In the genomic region with DNA sequence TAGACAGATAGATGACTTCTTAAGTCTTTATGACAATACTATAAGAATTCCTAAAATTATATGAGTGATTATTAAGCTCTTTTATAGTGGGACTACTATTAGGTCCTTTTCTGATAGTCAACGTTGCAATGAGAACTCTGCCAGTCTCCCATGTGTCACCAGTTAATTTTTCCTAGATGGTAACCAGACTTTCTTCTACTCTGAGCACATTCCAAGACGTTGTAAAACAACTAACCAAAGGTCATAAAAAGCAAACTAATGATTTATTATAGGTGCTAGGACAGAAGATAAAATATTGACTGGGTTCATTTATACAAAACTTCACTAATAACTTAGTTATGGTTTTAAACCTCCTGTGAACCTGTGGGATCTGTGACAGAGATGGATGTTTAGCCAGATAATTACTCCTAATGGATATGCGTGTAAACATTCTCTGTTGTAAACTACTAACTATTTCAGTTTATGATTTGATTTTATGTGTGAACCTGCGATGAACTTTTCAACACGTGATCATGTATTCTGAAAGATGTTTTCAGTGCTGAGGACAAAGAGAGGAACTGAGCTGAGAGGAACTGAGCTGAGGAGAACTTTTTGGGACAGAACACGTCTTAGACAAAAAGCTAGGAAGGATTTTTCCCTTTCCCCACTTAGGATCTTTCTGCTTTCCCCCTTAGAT, we compare ENCODE assay signal across 21 mouse cellular contexts.
"Had no signal": no experiment of that assay in that cellular context is flagged by ENCODE, and none has a peak within 500 bp of the region (broad histone marks: within the 10 kb centered on the region; RNA-seq: fewer than 3 reads in every experiment).

No protein-coding gene starts in this region.

- H3K4me1 ChIP-seq: heart, embryonic 15.5 days; hindbrain, embryonic 13.5 days; hindbrain, embryonic 15.5 days; liver, embryonic 15.5 days had no signal

- DNase-seq: gastrocnemius, adult 2 months; gastrocnemius, postnatal 10 days; gastrocnemius, postnatal 36 days; heart, adult 11 months; heart, adult 2 months; heart, postnatal 14 days; heart, postnatal 36 days; liver; liver, embryonic 13.5 days had no signal

- H3K9ac ChIP-seq: heart, embryonic 13.5 days; heart, embryonic 15.5 days; hindbrain, embryonic 13.5 days; hindbrain, embryonic 15.5 days; limb, embryonic 12.5 days; liver, embryonic 13.5 days; liver, embryonic 15.5 days had no signal

- H3K36me3 ChIP-seq: heart, embryonic 13.5 days; heart, embryonic 15.5 days; hindbrain, embryonic 13.5 days; hindbrain, embryonic 15.5 days; limb, embryonic 10.5 days; limb, embryonic 12.5 days; liver, embryonic 13.5 days; liver, embryonic 15.5 days had no signal

- H3K27ac ChIP-seq: gastrocnemius, adult 2 months; heart, adult 2 months; heart, embryonic 13.5 days; heart, embryonic 15.5 days; hindbrain, embryonic 13.5 days; hindbrain, embryonic 15.5 days; hindbrain, postnatal 0 days; layer of hippocampus, adult 2 months; left cerebral cortex, adult 2 months; limb, embryonic 10.5 days; limb, embryonic 12.5 days; liver, embryonic 13.5 days; liver, embryonic 15.5 days had no signal

- ATAC-seq: hindbrain, postnatal 0 days had no signal

- H3K4me3 ChIP-seq: gastrocnemius, adult 2 months; heart, adult 2 months; heart, embryonic 13.5 days; heart, embryonic 15.5 days; hindbrain, embryonic 13.5 days; hindbrain, embryonic 15.5 days; layer of hippocampus, adult 2 months; left cerebral cortex, adult 2 months; limb, embryonic 10.5 days; limb, embryonic 12.5 days; liver, embryonic 13.5 days; liver, embryonic 15.5 days had no signal

- H3K9me3 ChIP-seq: heart, embryonic 13.5 days; heart, embryonic 15.5 days; hindbrain, embryonic 13.5 days; hindbrain, embryonic 15.5 days; limb, embryonic 10.5 days; limb, embryonic 12.5 days; liver, embryonic 13.5 days; liver, embryonic 15.5 days had no signal

- H3K27me3 ChIP-seq: heart, embryonic 13.5 days; heart, embryonic 15.5 days; hindbrain, embryonic 13.5 days; hindbrain, embryonic 15.5 days; liver, embryonic 13.5 days; liver, embryonic 15.5 days had no signal

- H3K4me2 ChIP-seq: heart, embryonic 11.5 days; heart, embryonic 13.5 days; heart, embryonic 15.5 days; hindbrain, embryonic 13.5 days; hindbrain, embryonic 15.5 days; limb, embryonic 12.5 days; liver, embryonic 11.5 days; liver, embryonic 13.5 days; liver, embryonic 15.5 days had no signal
